Comparison of ENCODE assay signal across 8 mouse cellular contexts in the genomic region with DNA sequence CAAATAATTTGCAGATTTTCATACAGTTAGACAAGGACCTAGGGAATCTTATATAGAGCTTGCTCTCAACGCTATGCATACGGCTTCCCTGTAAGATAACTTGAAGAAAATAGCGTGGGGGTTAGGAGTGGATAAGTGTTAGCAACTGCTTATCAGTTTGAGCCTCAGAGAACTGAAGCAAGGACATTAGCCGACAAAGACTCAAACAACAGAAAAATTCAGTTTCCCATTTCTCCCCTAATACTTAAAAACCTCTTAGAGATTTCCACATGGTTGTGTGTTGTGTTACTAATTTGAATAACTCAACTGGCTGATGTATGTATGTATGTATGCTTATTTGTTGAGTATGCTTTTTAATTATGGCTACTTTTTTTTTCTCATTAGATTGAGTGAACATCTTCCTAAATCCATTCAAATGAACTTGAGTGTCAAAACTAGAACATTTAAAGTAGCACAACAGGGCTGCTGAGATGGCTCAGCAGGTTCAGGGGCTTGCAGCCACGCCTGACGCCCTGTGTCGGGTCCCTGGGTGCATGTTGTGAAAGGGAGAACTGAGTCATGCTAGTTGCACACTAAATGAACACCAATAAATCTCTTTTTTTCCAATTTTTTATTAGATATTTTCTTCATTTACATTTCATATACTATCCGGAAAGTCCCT. TPM values are rescaled to one million over a fixed set of nuclear protein-coding genes. Genes with fewer than 3 reads are reported as not detected.
DNase-seq lines count a peak whose midpoint lies in the region; ATAC-seq and TF ChIP-seq lines count a peak whose summit lies in the region.

No protein-coding gene starts in this region.

- H3K4me2 ChIP-seq in kidney, postnatal 0 days (ENCODE audit: low read length): peak overlapping the region; percentile 85
- H3K4me2 ChIP-seq in limb, embryonic 11.5 days (ENCODE audit: low read depth, severe bottlenecking): peak overlapping the region; percentile 61; the same call in 1 of the 2 replicates
- peak overlapping the region; percentile 67; the same call in 1 of the 2 replicates for H3K4me2 ChIP-seq in neural tube, embryonic 14.5 days (ENCODE audit: low read depth, low read length)

- H3K9me3 ChIP-seq in kidney, postnatal 0 days (replicated peaks; ENCODE audit: low read length): no peaks in the 10 kb centered on the region
- H3K9me3 ChIP-seq in limb, embryonic 11.5 days (ENCODE audit: control insufficient read depth, low read length): no peaks in the 10 kb centered on the region
- H3K9me3 ChIP-seq in neural tube, embryonic 14.5 days (ENCODE audit: control insufficient read depth, low read length): no peaks in the 10 kb centered on the region

- no peak overlapping the region for H3K27ac ChIP-seq in kidney, postnatal 0 days
- H3K27ac ChIP-seq in limb, embryonic 11.5 days (replicated peaks; ENCODE audit: low read depth, low read length): no peak overlapping the region
- H3K27ac ChIP-seq in neural tube, embryonic 14.5 days (ENCODE audit: low read depth, low read length): no peak overlapping the region

- peaks cover 6% of the 10 kb centered on the region; the same call in 1 of the 2 replicates for H3K4me1 ChIP-seq in kidney, postnatal 0 days (replicated peaks; ENCODE audit: insufficient read depth, low read length)
- H3K4me1 ChIP-seq in limb, embryonic 11.5 days (ENCODE audit: control insufficient read depth, insufficient read depth, low read length): peaks cover 10% of the 10 kb centered on the region; the same call in 1 of the 2 replicates
- H3K4me1 ChIP-seq in neural tube, embryonic 14.5 days (ENCODE audit: control insufficient read depth, insufficient read depth, low read length): peaks cover 17% of the 10 kb centered on the region; the same call in 1 of the 2 replicates

- DNase-seq in kidney, postnatal 0 days (ENCODE audit: low spot score): no peak
- no peak for DNase-seq in kidney, postnatal 25 days
- DNase-seq in limb, embryonic 11.5 days (ENCODE audit: low spot score): no peak
- no peak for DNase-seq in thymus, adult 18-20 months
- DNase-seq in right cerebral cortex, postnatal 14 days: no peak

- 85% methylated on average over 8 of the region's 8 CpGs for WGBS in kidney, postnatal 0 days
- 88% methylated on average over 8 of the region's 8 CpGs for WGBS in limb, embryonic 11.5 days
- 89% methylated on average over 8 of the region's 8 CpGs for WGBS in neural tube, embryonic 14.5 days

- no peak overlapping the region for H3K9ac ChIP-seq in kidney, postnatal 0 days (ENCODE audit: low read depth, low read length)
- H3K9ac ChIP-seq in limb, embryonic 11.5 days (ENCODE audit: low read length): no peak overlapping the region
- no peak overlapping the region for H3K9ac ChIP-seq in neural tube, embryonic 14.5 days (replicated peaks; ENCODE audit: low read depth, low read length)

- ATAC-seq in kidney, postnatal 0 days (replicated peaks; ENCODE audit: low FRiP score, low read depth): no peak
- ATAC-seq in erythroblast, adult 5-6 weeks (replicated peaks; ENCODE audit: low FRiP score, poor library complexity, severe bottlenecking): peak; percentile 59
- ATAC-seq in limb, embryonic 11.5 days (ENCODE audit: insufficient number of reproducible peaks, low FRiP score, low TSS enrichment, low read depth): no peak
- no peak for ATAC-seq in neural tube, embryonic 14.5 days (ENCODE audit: low read depth)
- ATAC-seq in activated CD4-positive, CD25-positive, alpha-beta regulatory T cell, adult 4 months: no peak

- H3K4me3 ChIP-seq in kidney, postnatal 0 days (replicated peaks; ENCODE audit: low read depth, low read length): no peak overlapping the region
- H3K4me3 ChIP-seq in limb, embryonic 11.5 days (ENCODE audit: low read depth, low read length): no peak overlapping the region; the same call in 1 of the 2 replicates
- peak overlapping the region; percentile 16; the same call in 1 of the 2 replicates for H3K4me3 ChIP-seq in neural tube, embryonic 14.5 days (ENCODE audit: low read depth, low read length)

- H3K36me3 ChIP-seq in kidney, postnatal 0 days (ENCODE audit: insufficient read depth, low read length): no peaks in the 10 kb centered on the region
- no peaks in the 10 kb centered on the region for H3K36me3 ChIP-seq in limb, embryonic 11.5 days (ENCODE audit: control insufficient read depth, insufficient read depth, low read length)
- peaks cover 3% of the 10 kb centered on the region; the same call in 1 of the 2 replicates for H3K36me3 ChIP-seq in neural tube, embryonic 14.5 days (ENCODE audit: control insufficient read depth, insufficient read depth, low read length)

- no peaks in the 10 kb centered on the region for H3K27me3 ChIP-seq in kidney, postnatal 0 days (ENCODE audit: insufficient read depth, low read length)
- no peaks in the 10 kb centered on the region for H3K27me3 ChIP-seq in limb, embryonic 11.5 days (ENCODE audit: control insufficient read depth, insufficient read depth, low read length)
- H3K27me3 ChIP-seq in neural tube, embryonic 14.5 days (ENCODE audit: control insufficient read depth, insufficient read depth, low read length): no peaks in the 10 kb centered on the region

- TF ChIP-seq CTCF in kidney, postnatal 0 days (IDR thresholded peaks at IDR 0.05; ENCODE audit: low read depth): no peak

RNA-seq across cellular contexts. Expression of a gene that starts 2.2 kb away (rescaled TPM):
- polyA plus RNA-seq in kidney, postnatal 0 days (2015; fragmentation: Nextera tagmentation; extraction: Ambion mirVana): 71.8 and 73.2 TPM in 2 replicates
- 29.3 and 34.2 TPM in 2 replicates for total RNA-seq in erythroblast, adult 5-6 weeks (2015; ENCODE audit: low replicate concordance)
- 26.8 and 35.7 TPM in 2 replicates for total RNA-seq in erythroblast, adult 5-6 weeks (2017; ENCODE audit: low replicate concordance)
- polyA plus RNA-seq in limb, embryonic 11.5 days (2014; fragmentation: Nextera tagmentation; extraction: Ambion mirVana): 83.8 and 83.9 TPM in 2 replicates
- polyA plus RNA-seq in neural tube, embryonic 14.5 days (2014; fragmentation: Nextera tagmentation; extraction: Ambion mirVana): 60.5 and 65.6 TPM in 2 replicates
- 1 to 10 TPM; 8.6 to 8.9 TPM for polyA plus RNA-seq in activated CD4-positive, CD25-positive, alpha-beta regulatory T cell, adult 4 months (2017; shearing (Covaris generic))

RNA-seq across cellular contexts. Expression of a gene that starts 21.3 kb away (rescaled TPM):
- 145 and 154 TPM in 2 replicates for polyA plus RNA-seq in kidney, postnatal 0 days (2015; fragmentation: Nextera tagmentation; extraction: Ambion mirVana)
- 50.4 and 59.9 TPM in 2 replicates for total RNA-seq in erythroblast, adult 5-6 weeks (2015; ENCODE audit: low replicate concordance)
- 10.4 and 14.2 TPM in 2 replicates for total RNA-seq in erythroblast, adult 5-6 weeks (2017; ENCODE audit: low replicate concordance)
- polyA plus RNA-seq in limb, embryonic 11.5 days (2014; fragmentation: Nextera tagmentation; extraction: Ambion mirVana): 97.3 and 98.3 TPM in 2 replicates
- polyA plus RNA-seq in neural tube, embryonic 14.5 days (2014; fragmentation: Nextera tagmentation; extraction: Ambion mirVana): 53.9 and 54.2 TPM in 2 replicates
- polyA plus RNA-seq in activated CD4-positive, CD25-positive, alpha-beta regulatory T cell, adult 4 months (2017; shearing (Covaris generic)): 100 to 1,000 TPM; 229 to 490 TPM
